Mouse (Mus musculus): Measurements from ENCODE around the gene 4430402I18Rik.

DNA sequence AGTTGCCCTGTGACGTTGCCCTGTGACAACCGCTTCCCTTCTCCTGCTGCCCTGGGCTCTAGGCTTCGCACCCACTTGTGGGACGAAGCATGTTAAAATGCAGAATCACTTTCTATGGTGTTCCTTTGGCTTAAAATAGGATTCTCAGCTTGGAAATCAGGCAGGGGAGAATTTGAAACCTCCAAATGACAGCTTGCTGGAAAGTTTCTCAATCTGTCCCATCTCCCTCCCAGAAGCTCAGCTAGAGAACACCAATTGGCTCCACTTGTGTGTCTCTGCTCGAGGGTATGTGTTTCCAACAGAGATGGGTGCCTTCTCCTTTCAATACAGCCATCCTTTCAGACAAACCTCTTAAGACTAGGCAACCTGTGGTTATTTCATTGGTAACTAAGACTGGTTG, 76.4 kb downstream of the 4430402I18Rik start:
- TF ChIP-seq POLR2A (IDR thresholded peaks at IDR 0.05; ENCODE audit: borderline replicate concordance, extremely low read depth, insufficient read depth, insufficient read length, poor library complexity, severe bottlenecking) (no peak), CTCF (IDR thresholded peaks at IDR 0.05; ENCODE audit: borderline replicate concordance, extremely low read depth, insufficient read depth, insufficient read length) (no peak)

All from brain, embryonic 14.5 days (tissue).